Mouse (Mus musculus): ENCODE measurements around the gene Arhgap44.

The Arhgap44 gene

DNA sequence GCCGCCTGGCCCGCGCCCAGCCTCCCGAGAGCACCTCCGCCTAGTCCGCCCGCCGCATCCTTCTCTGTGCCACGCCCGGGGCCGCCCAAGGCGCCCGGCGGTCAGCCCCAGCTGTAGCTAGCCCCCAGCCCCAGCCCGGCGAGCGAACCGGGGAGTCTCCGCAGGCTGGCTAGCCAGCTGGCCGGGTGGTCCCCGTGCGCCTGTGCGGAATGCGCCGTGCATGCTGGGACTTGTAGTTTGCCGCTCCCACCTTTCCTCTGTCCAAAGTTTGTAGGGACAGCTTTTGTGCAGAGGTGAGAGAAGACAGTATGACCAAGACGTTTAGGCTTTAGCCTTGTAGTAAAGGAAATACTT is at the start of gene Arhgap44:
TSS of gene Arhgap44 (minus strand) at position 195 of the 354 bp plus-strand sequence.
- DNase-seq: peak; percentile 82 to 87

GRCm38 (mm10) chr11:65211701-65212100 is 48.9 kb upstream of the Arhgap44 start:
- no peak for DNase-seq

GRCm38 (mm10) chr11:65209441-65209840 is 46.7 kb upstream of the Arhgap44 start:
- DNase-seq: no peak

DNA sequence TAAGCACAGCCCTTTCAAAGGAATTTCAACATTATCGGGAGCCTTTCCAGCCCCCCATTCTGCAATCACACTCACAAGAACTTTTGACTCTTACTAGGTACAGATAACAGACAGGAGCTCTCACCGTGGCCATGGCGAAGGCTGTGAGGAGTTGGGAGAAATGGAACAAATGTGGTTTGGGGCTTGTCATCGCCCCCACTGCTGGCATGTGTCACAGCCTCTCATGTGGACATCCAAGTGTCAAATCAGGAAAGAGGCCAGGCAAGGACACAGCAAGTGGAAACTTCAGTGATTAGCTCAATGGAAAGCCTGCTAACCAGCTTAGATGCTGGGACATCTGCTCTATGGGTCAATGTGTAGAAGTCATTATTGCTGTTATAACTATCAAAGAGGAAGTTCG is 42.5 kb upstream of the Arhgap44 start:
- peak; percentile 30 to 39 for DNase-seq

DNA sequence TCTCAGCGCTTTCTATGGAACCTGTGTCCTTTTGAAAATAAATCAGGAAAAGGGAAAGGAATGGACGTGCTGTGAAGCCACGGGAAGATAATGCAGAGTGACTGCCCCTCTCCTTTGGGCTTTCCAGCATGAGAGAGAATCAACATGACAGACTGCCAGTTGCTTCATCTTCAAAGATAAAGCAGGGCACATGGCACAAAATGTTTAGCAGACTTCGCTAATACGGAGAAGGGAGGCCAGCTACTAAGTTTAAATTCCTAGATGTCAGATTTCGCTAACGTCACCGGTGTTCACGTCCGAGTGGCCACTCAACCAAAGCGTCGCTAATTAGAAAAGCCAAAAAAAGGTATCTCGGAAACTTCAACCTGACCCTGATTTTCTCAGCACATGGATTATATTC is 41.9 kb upstream of the Arhgap44 start:
- no peak for DNase-seq

DNA sequence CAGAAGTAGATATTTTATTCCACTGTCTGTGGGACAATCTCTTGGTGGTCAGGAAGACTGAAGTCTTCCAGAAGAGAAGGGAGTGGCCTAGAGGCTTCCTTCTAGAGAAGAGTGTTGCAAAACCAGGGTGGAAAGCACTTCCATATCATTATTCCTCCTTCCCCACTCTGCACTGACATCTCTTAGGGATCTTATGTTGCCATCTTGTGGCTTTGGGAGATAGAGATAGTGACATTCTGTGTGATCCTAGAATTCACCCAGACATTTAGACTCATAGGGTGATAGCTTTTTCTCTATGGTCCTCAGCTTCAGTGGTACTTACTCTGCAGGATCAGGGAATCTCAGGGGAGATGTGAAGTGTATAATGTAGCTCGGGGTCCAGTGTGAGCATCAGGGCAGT is 40.3 kb upstream of the Arhgap44 start:
- no peak for DNase-seq

DNA sequence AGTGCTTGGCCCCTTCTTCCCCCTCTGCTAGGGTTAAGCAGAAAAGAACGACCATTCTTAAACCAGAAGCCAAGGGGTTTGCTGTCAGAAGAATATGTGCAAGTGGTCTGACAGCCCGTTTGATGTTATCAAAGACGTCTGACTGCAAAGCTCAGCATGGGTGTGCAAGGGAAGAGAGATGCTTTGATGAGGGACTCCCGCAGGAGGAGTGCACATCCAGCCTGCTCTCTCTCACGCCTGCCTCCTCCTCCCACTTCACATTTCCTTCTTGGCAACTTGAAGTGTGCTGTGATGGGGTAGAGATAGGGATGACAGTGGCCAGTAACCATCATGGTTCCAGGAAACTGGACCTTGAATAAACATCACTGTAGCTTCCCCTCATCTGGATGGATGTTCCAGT is 39.5 kb upstream of the Arhgap44 start:
- no peak for DNase-seq

DNA sequence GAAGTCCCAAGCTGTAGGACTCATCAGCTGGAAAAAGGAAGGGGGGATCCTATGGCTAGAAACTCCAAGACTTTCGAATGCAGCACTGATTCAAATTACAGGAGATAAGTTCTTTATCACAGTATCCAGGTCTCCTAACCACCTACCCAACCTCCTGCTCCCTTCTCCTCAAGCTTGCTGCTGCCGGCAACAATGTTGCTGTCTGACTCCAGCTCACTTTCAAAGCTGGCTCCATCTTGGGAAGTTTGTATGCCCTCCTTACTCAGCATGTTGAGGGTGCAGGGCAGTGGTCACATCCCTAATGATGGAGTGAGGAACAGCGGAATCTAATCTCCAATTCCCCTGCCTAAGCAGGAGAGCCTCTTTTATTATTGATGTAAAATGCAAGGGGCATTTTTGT is 35.3 kb upstream of the Arhgap44 start:
- DNase-seq: no peak

GRCm38 (mm10) chr11:65197280-65197679 is 34.5 kb upstream of the Arhgap44 start:
- peak; percentile 92 to 93 for DNase-seq

DNA sequence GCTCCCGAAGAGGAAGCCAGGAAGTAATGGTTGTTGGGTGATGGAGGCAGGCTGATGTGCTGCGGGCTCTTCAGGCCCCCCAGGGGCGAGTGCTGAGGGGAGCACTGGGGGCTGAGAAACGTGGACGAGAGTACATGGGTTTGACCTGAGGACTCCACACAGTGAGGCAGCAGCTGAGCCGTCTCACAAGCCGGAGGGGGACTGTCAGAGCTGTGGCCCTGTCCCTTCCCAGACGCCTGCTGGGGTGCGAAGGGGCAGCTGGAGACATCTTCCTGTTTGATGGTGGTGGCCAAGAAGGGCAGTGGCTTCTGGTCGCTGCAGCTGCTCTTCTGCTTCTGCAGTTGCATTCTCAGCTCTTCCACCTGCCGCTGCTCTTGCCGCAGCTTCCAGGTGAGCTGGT is 24.2 kb upstream of the Arhgap44 start:
- DNase-seq: no peak

GRCm38 (mm10) chr11:65185114-65185513 is 22.4 kb upstream of the Arhgap44 start:
- DNase-seq: no peak

DNA sequence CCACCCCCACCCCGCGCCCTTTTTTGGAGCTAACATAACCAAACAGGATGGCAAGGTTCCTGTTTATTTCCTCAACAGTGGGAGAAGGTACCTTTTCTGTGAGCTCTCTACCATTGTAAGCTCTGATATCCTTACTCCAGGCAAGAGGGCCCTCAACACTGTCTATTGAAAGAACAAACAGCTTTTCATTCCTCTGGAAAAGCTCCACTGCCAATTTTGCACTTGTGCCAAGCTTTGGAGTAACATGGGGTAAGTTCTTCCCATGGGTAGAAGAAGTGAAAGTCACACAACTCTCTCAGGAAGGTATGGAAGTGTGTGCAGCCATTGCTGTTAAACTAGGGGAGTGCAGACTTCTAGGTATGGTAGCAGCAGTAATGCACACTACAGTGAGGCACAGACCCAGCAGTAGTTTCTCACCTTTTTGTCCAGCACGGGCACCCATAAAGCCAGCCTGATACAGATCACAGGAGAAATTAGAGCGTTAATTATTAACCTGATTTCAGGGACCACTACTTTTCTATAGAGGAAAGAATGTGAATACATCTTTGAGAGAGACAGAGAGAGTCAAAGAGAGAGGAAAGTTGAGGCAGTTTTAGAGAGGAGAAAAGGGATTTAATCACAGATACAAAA is 7.5 kb upstream of the Arhgap44 start:
- no peak for DNase-seq

DNA sequence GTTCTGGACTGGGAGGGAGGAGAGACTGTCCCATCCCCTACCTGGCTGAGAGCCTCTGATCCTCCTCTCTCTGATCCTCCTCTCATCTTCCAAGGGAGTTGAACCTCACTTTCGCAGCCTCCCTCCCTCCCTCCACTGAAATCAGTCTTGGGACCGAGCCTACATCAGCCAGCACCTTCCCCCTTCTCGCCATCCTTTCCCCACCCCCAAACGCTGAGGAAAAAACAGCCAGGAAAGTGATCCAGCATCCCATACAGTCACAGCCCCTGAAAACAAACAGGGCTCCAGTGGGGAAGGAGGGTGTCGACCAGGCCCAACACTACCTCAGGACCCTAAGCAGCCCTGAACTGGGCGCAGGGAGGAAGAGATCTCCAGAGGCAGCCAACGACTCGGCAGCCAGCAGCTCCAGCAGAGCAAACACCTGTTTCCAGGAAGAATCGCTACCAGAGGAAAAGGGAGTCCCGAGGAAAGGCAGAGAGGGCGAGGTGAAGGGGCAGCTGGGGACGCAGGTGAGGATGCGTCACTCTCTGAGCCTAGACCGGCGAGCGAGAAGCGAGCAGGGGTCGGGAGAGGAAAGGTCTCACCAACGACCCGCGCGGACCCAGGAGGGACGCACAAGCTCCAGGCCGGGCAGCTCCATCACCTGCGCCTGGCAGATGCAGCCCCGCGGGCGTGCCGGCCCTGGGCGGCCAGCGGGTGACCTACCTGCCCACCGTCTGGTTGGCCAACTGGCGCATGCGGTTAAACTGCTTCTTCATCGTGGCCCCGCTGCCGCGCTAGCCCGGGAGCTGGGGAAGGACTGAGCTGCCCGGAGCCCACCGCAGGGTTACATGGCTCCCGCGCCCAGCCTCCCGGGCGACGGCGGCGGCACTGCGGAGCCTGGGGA is 637 bp downstream of the Arhgap44 start:
- DNase-seq: peak; percentile 73 to 81

GRCm38 (mm10) chr11:65160991-65161880 is 1.5 kb downstream of the Arhgap44 start:
- DNase-seq: peak; percentile 54 to 62

GRCm38 (mm10) chr11:65159791-65160190 is 3.0 kb downstream of the Arhgap44 start, which contains the start of gene 1700086D15Rik:
Gene 1700086D15Rik (minus strand): TSS chr11:65159891.
- DNase-seq: no peak

DNA sequence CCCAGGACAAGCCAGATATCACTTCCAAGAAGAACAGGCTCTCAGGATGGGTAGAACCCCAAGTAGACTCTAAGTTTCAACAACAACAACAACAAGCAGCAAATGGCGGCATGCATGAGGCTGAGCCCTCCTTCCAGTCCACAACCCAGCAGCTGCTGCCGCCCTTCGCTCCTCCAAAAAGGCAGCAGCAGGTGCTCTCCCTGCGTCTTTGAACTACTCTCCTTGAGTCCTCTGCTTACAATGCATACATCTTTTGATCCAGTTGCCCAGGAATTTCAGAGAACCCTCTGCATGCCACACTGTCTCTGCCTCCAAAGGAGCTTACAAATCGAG is 4.1 kb downstream of the Arhgap44 start:
- DNase-seq: no peak

GRCm38 (mm10) chr11:65157966-65158657 is 4.6 kb downstream of the Arhgap44 start:
- peak in 1 of 2 experiments; percentile 50 for DNase-seq

GRCm38 (mm10) chr11:65153006-65153405 is 9.8 kb downstream of the Arhgap44 start:
- DNase-seq: peak; percentile 15 to 37

GRCm38 (mm10) chr11:65148441-65148840 is 14.3 kb downstream of the Arhgap44 start:
- no peak for DNase-seq

GRCm38 (mm10) chr11:65142838-65143417 is 19.8 kb downstream of the Arhgap44 start:
- DNase-seq: no peak

GRCm38 (mm10) chr11:65139030-65139429 is 23.7 kb downstream of the Arhgap44 start:
- DNase-seq: no peak

GRCm38 (mm10) chr11:65137145-65137652 is 25.6 kb downstream of the Arhgap44 start:
- no peak for DNase-seq
